Mouse (Mus musculus): ENCODE results near the gene Prss36. TPM values are rescaled to one million over a fixed set of nuclear protein-coding genes. Genes with fewer than 3 reads are reported as not detected.

Prss36 gene
- polyA plus RNA-seq (2015; fragmentation: Nextera tagmentation; extraction: Ambion mirVana) = 13.7 and 14.8 TPM in 2 replicates

DNA sequence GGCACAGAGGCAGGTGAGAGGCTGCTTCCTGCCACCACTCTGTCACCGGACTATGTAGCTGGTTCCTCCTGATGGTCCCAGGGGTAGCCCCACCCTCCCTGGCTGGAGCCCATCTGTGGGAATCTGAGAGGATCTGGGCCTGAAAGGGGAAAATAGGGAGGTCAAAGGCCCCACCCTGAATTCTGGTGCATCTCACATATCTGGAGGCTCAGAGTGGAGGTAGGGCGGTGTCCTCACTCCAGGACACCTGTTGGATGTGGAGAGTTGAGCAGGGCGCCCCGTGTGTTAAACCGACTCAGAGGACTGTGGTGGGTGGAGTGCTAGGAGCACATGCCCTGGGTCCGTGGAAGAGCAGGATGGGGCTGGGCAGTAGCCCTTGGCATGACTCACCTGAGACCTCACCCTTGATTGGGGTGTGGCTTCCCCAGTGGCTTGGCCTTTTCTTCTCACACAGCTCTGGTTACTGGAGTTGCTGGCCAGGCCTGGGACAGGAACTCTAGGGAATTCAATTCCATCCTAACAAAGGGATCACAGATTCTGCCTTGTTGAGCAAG lies at the start of gene Prss36:
Gene Prss36 (minus strand): TSS at position 256 of the 554 bp plus-strand sequence.
- 82% methylated on average over 6 of the region's 6 CpGs for WGBS

DNA sequence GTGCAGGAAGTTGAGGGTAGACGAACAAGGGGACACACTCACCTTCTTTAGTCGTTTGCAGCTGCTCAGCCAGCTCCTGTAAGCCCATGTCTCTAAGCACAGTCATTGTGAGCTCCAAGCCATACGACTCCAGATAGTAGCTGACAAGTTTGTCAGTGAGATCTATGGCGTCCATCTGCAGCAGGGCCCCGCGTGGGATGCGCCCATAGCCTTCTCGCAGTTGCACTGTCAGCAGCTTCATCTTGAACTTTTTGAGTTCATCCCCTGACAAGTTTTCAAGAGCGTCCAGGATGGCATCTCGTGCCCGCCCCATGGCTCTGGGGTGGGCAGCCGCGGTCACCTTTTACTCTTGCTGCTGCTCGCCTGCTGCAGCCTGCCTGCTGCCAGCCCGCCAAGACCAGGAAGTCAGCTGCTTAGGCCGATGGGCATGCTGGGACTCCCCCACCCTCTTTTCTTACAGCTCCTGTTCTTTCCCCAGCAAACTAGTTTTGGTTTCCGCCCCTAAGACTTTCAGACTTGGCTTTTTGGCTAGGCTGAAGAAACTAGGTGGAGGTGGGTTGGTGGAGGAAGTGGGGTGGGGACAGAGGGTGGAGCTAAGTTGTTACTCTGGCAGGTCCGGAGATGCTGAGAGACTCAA lies 46.9 kb upstream of the Prss36 start, which contains the start of gene Pycard:
Gene Pycard (minus strand): TSS at position 527 of the 637 bp plus-strand sequence.
- Histone ChIP-seq H3K4me1 (replicated peaks) (no peaks in the 10 kb centered on the region), H3K36me3 (peaks cover 31% of the 10 kb centered on the region), H3K27ac (replicated peaks) (no peak within 1 kb of the TSS), H3K4me2 (peak within 1 kb of the TSS; percentile 48), H3K9ac (peak within 1 kb of the TSS; percentile 43; the same call in 1 of the 2 replicates), H3K27me3 (no peaks in the 10 kb centered on the region), H3K9me3 (no peaks in the 10 kb centered on the region), H3K4me3 (peak within 1 kb of the TSS; percentile 20)
- 0 out of 2 replicates have a peak, but pooled peaks have one; percentile 4 for ATAC-seq (ENCODE audit: low read depth)
- 20% methylated on average over 18 of the region's 18 CpGs for WGBS

More for the DNA sequence above, at the start of gene Prss36:
- Histone ChIP-seq H3K9me3 (no peaks in the 10 kb centered on the region), H3K36me3 (no peaks in the 10 kb centered on the region), H3K9ac (no peak within 1 kb of the TSS), H3K4me2 (no peak within 1 kb of the TSS), H3K4me1 (replicated peaks) (no peaks in the 10 kb centered on the region), H3K4me3 (no peak within 1 kb of the TSS), H3K27ac (replicated peaks) (no peak within 1 kb of the TSS), H3K27me3 (peaks cover 35% of the 10 kb centered on the region)
- ATAC-seq (ENCODE audit: low read depth) = no peak

DNA sequence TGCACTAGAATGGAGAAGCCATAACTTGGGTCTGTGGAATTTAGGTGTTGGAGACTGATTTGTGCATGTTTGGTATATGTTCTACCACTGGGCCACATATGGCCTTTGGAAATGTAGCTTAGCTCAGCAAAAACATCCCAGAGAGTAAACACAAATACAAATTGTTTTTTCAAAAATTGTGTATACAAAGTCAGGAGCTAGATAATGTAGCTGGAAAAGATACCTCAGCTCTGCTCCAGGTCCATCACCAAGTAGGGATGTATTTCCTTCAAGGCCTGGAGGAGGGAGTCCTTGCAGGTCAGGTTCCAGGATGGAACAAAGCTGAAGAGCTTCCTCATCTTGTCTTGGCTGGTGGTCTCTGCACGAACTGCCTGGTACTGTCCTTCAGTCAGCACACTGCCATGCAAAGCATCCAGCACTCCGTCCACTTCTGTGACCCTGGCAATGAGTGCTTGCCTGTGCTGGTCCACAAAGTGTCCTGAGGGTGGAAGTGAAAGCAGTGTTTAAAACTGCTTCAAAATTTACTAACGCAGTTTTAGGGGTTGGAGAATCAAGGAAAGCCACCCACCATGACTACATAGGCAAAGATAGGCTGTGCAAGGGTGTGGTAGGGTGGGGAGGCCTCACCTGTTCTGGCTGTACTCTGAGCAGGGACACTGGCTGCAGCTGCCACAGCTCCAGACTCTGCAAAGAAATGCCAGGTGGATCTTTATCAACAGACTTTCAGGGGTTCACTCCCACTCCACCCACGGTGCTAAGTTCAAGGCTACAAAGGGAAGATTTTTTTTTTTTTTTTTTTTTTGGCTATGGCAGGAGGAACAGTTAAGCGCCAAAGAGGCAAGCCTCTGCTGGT lies 46.2 kb upstream of the Prss36 start:
- Histone ChIP-seq H3K36me3 (peaks cover 39% of the 10 kb centered on the region), H3K9me3 (no peaks in the 10 kb centered on the region), H3K27ac (replicated peaks) (no peak overlapping the region), H3K4me3 (0 out of 2 replicates have a peak overlapping the region, but pooled peaks have one; percentile 20), H3K27me3 (no peaks in the 10 kb centered on the region), H3K9ac (peak overlapping the region; percentile 43; the same call in 1 of the 2 replicates), H3K4me1 (replicated peaks) (no peaks in the 10 kb centered on the region), H3K4me2 (peak overlapping the region; percentile 48)
- WGBS = 53% methylated on average over 5 of the region's 5 CpGs
- ATAC-seq (ENCODE audit: low read depth) = 0 out of 2 replicates have a peak, but pooled peaks have one; percentile 30

- no peaks in the 10 kb centered on the region for H3K9me3 ChIP-seq
- H3K36me3 ChIP-seq = peaks cover 47% of the 10 kb centered on the region
- H3K4me3 ChIP-seq = no peak overlapping the region
- no peaks in the 10 kb centered on the region for H3K4me1 ChIP-seq (replicated peaks)
- H3K27me3 ChIP-seq = no peaks in the 10 kb centered on the region
- H3K27ac ChIP-seq (replicated peaks) = no peak overlapping the region
- peak; percentile 64 for ATAC-seq (ENCODE audit: low read depth)
- H3K9ac ChIP-seq = no peak overlapping the region
- H3K4me2 ChIP-seq = no peak overlapping the region
- 53% methylated on average over 6 of the region's 6 CpGs for WGBS
These were observed 45.3 kb upstream of the Prss36 start for GRCm38 (mm10) chr7:127991643-127992487.

DNA sequence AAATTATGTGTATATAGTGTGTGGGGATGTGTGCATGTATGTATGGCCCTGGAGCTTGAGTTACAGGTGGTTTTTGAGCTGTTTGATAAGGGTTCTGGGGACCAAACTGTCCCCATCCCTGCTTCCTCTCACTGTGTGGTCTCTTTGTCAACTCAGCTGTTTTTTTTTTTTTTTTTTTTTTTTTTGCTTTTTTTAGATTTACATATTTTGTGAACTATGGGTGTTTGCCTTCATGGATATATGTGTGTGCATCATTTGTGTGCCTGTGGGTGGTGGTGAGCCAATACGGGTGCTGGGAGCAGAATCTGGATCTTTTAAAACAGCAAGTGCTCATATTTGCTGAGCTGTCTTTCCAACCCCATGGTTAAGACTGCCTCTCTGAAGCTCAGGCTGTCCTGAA lies 42.4 kb upstream of the Prss36 start:
- Histone ChIP-seq H3K9me3 (no peaks in the 10 kb centered on the region), H3K4me2 (no peak overlapping the region), H3K4me3 (no peak overlapping the region), H3K36me3 (peaks cover 77% of the 10 kb centered on the region), H3K27me3 (no peaks in the 10 kb centered on the region), H3K27ac (replicated peaks) (no peak overlapping the region), H3K4me1 (replicated peaks) (no peaks in the 10 kb centered on the region), H3K9ac (no peak overlapping the region)
- 100% methylated on average over 1 of the region's 1 CpGs for WGBS
- no peak for ATAC-seq (ENCODE audit: low read depth)

DNA sequence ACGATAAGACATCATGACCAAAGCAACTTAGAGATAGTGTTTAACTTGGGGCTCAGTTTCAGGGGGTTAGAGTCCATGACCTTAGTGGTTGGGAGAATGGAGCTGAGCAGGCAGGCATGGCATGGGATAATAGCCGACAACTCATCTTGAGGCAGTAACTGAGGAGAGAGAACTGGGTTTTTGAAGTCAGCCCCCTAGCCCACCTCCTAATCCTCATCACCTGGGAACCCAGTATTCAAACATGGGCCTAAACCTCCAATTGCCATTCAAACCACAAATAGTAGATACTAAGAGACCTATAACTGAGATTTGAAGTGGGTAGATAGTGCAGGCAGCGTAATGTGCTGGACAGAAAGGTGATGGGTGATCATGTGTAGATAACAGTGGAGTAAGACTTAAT lies 34.1 kb upstream of the Prss36 start:
- 94% methylated on average over 3 of the region's 3 CpGs for WGBS
- no peaks in the 10 kb centered on the region for H3K9me3 ChIP-seq
- no peaks in the 10 kb centered on the region for H3K27me3 ChIP-seq
- H3K4me1 ChIP-seq (replicated peaks) = no peaks in the 10 kb centered on the region
- H3K36me3 ChIP-seq = peaks cover 98% of the 10 kb centered on the region
- H3K27ac ChIP-seq (replicated peaks) = no peak overlapping the region
- H3K4me3 ChIP-seq = no peak overlapping the region
- H3K9ac ChIP-seq = no peak overlapping the region
- no peak overlapping the region for H3K4me2 ChIP-seq
- no peak for ATAC-seq (ENCODE audit: low read depth)

GRCm38 (mm10) chr7:127978856-127979255 lies 32.3 kb upstream of the Prss36 start:
- Histone ChIP-seq H3K4me1 (replicated peaks) (0 out of 2 replicates have a peak, but pooled peaks cover 3% of the 10 kb centered on the region), H3K9ac (no peak overlapping the region), H3K4me2 (no peak overlapping the region), H3K27me3 (no peaks in the 10 kb centered on the region), H3K27ac (replicated peaks) (no peak overlapping the region), H3K4me3 (no peak overlapping the region), H3K36me3 (peaks cover 97% of the 10 kb centered on the region), H3K9me3 (no peaks in the 10 kb centered on the region)
- ATAC-seq (ENCODE audit: low read depth) = no peak
- 100% methylated on average over 2 of the region's 2 CpGs for WGBS

- H3K4me3 ChIP-seq = no peak overlapping the region
- H3K36me3 ChIP-seq = peaks cover 97% of the 10 kb centered on the region
- no peak for ATAC-seq (ENCODE audit: low read depth)
- no peak overlapping the region for H3K9ac ChIP-seq
- H3K9me3 ChIP-seq = no peaks in the 10 kb centered on the region
- no peak overlapping the region for H3K4me2 ChIP-seq
- H3K4me1 ChIP-seq (replicated peaks) = peaks cover 13% of the 10 kb centered on the region
- 88% methylated on average over 2 of the region's 2 CpGs for WGBS
- no peak overlapping the region for H3K27ac ChIP-seq (replicated peaks)
- H3K27me3 ChIP-seq = no peaks in the 10 kb centered on the region
These were observed 27.9 kb upstream of the Prss36 start for GRCm38 (mm10) chr7:127974413-127974930.

- under 1% methylated on average over 38 of the region's 42 CpGs for WGBS
- peaks cover 28% of the 10 kb centered on the region for H3K4me1 ChIP-seq (replicated peaks)
- peak overlapping the region; percentile 98 for H3K4me2 ChIP-seq
- H3K36me3 ChIP-seq = peaks cover 38% of the 10 kb centered on the region
- H3K4me3 ChIP-seq = peak overlapping the region; percentile 95
- no peaks in the 10 kb centered on the region for H3K27me3 ChIP-seq
- peak; percentile 42; the same call in 1 of the 2 replicates for ATAC-seq (ENCODE audit: low read depth)
- no peaks in the 10 kb centered on the region for H3K9me3 ChIP-seq
- H3K27ac ChIP-seq (replicated peaks) = peak overlapping the region; percentile 97
- H3K9ac ChIP-seq = peak overlapping the region; percentile 97
These were observed 21.6 kb upstream of the Prss36 start for GRCm38 (mm10) chr7:127967922-127968828.

DNA sequence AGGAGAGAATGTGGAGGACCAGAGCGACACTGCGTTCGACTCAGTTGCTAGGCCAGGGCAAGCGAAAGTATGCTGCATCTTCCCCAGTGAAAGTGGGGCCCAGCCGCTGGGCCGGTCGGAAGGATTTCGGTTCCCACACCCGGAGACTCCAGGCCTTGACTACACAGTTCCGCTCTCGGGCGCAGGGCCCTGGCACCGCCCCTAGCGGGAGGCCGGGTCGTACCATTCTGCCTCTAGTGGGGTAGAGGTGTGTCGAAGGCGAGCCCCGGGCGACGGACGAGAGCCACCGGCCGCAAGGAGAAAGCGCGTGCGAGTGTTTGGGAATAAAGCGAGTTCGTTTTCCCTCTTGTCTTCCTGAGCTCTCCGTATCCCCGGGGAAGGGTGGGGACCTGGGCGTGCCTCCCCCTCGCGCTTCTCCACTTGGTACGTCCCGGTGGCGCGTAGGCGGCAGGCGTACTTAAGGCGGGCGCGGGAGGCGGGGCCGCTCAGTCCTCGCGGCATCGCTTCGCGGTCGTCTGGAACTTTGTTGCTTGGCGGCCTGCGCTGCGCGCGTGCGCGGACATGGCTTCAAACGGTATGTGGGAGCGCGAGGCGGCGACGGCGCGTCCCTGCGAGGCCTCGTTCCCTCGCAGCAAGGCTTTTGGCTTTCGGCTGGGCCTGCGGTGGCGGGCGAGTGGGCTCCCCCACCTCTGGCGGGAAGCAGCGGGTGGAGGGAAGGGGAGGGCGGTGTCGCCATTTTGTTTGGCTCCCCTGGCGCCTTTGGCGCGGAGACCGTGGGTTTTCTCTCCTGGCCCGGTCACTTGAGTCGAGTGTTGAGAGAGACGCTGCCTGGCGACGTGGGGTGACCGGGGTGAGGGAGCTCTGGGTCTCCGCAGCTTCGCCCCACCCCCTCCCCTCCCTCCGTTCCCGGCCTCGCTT lies 20.7 kb upstream of the Prss36 start, which contains the start of gene Fus:
Gene Fus (plus strand): TSS at position 454 of the 918 bp plus-strand sequence.
- Histone ChIP-seq H3K4me2 (peak within 1 kb of the TSS; percentile 98), H3K9ac (peak within 1 kb of the TSS; percentile 97), H3K4me3 (peak within 1 kb of the TSS; percentile 95), H3K4me1 (replicated peaks) (peaks cover 28% of the 10 kb centered on the region), H3K27ac (replicated peaks) (peak within 1 kb of the TSS; percentile 97), H3K36me3 (peaks cover 29% of the 10 kb centered on the region), H3K9me3 (no peaks in the 10 kb centered on the region), H3K27me3 (no peaks in the 10 kb centered on the region)
- peak; percentile 95 for ATAC-seq (ENCODE audit: low read depth)
- under 1% methylated on average over 90 of the region's 92 CpGs for WGBS
